Mouse (Mus musculus): ENCODE data around the gene Cachd1. TPM values are rescaled to one million over a fixed set of nuclear protein-coding genes. Genes with fewer than 3 reads are reported as not detected.
A peak's percentile ranks its signal among the peaks of the same experiment; 100 is the strongest.

Gene Cachd1
- polyA plus RNA-seq, 1 experiment from 2014 or later: 28.5 TPM

GRCm38 (mm10) chr4:100843119-100843518 lies 66.6 kb downstream of the Cachd1 start:
- no peak for ATAC-seq (ENCODE audit: low FRiP score)
- Histone ChIP-seq H3K4me3 (replicated peaks; ENCODE audit: low read length) (no peak overlapping the region), H3K27ac (no peak overlapping the region), H3K9me3 (ENCODE audit: control insufficient read depth, low read length) (no peaks in the 10 kb centered on the region), H3K4me2 (replicated peaks) (no peak overlapping the region), H3K36me3 (replicated peaks; ENCODE audit: control insufficient read depth, insufficient read depth) (no peaks in the 10 kb centered on the region), H3K4me1 (replicated peaks; ENCODE audit: control insufficient read depth, insufficient read depth, low read length) (peaks cover 7% of the 10 kb centered on the region), H3K27me3 (ENCODE audit: control insufficient read depth, insufficient read depth, low read length) (no peaks in the 10 kb centered on the region), H3K9ac (no peak overlapping the region)
- DNase-seq (ENCODE audit: low spot score): no peak
- WGBS: 19% methylated on average over 5 of the region's 5 CpGs

GRCm38 (mm10) chr4:100850846-100851495 lies 74.5 kb downstream of the Cachd1 start:
- no peaks in the 10 kb centered on the region for H3K36me3 ChIP-seq (replicated peaks; ENCODE audit: control insufficient read depth, insufficient read depth)
- peaks cover 13% of the 10 kb centered on the region; the same call in 1 of the 2 replicates for H3K4me1 ChIP-seq (replicated peaks; ENCODE audit: control insufficient read depth, insufficient read depth, low read length)
- no peak overlapping the region for H3K9ac ChIP-seq
- no peaks in the 10 kb centered on the region for H3K27me3 ChIP-seq (ENCODE audit: control insufficient read depth, insufficient read depth, low read length)
- H3K4me2 ChIP-seq (replicated peaks): no peak overlapping the region
- ATAC-seq (ENCODE audit: low FRiP score): no peak
- no peaks in the 10 kb centered on the region for H3K9me3 ChIP-seq (ENCODE audit: control insufficient read depth, low read length)
- no peak overlapping the region for H3K27ac ChIP-seq
- WGBS: 80% methylated on average over 7 of the region's 7 CpGs
- no peak overlapping the region for H3K4me3 ChIP-seq (replicated peaks; ENCODE audit: low read length)
- DNase-seq (ENCODE audit: low spot score): no peak

GRCm38 (mm10) chr4:100852448-100852847 lies 76.0 kb downstream of the Cachd1 start:
- Histone ChIP-seq H3K27me3 (ENCODE audit: control insufficient read depth, insufficient read depth, low read length) (no peaks in the 10 kb centered on the region), H3K9me3 (ENCODE audit: control insufficient read depth, low read length) (no peaks in the 10 kb centered on the region), H3K4me2 (replicated peaks) (no peak overlapping the region), H3K36me3 (replicated peaks; ENCODE audit: control insufficient read depth, insufficient read depth) (no peaks in the 10 kb centered on the region), H3K4me3 (replicated peaks; ENCODE audit: low read length) (no peak overlapping the region), H3K4me1 (replicated peaks; ENCODE audit: control insufficient read depth, insufficient read depth, low read length) (peaks cover 25% of the 10 kb centered on the region), H3K27ac (no peak overlapping the region), H3K9ac (no peak overlapping the region)
- WGBS: 54% methylated on average over 3 of the region's 3 CpGs
- ATAC-seq (ENCODE audit: low FRiP score) (no peak), DNase-seq (ENCODE audit: low spot score) (no peak)

DNA sequence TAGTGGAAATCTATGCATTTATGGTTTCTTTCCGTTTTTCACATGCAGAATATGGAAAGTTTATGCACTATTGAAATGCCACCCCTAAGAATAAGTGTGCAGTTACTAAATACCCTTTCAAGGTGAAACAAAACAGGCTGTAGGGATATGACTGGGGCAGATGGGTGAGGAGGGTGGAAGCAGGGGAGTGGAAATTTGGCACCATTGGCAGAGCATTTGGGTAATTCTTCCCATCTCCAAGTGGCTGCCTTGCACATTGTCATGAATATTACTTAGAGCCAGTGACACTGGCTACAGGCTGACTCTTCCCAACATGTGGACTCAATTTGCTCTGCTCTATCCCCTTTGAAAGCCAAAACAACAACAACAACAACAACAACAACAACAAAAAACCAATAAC lies 77.0 kb downstream of the Cachd1 start:
- peaks cover 33% of the 10 kb centered on the region for H3K4me1 ChIP-seq (replicated peaks; ENCODE audit: control insufficient read depth, insufficient read depth, low read length)
- WGBS: 73% methylated on average over 1 of the region's 1 CpGs
- no peak overlapping the region for H3K4me3 ChIP-seq (replicated peaks; ENCODE audit: low read length)
- DNase-seq (ENCODE audit: low spot score) (no peak), ATAC-seq (ENCODE audit: low FRiP score) (no peak)
- H3K27me3 ChIP-seq (ENCODE audit: control insufficient read depth, insufficient read depth, low read length): no peaks in the 10 kb centered on the region
- H3K9me3 ChIP-seq (ENCODE audit: control insufficient read depth, low read length): no peaks in the 10 kb centered on the region
- H3K27ac ChIP-seq: no peak overlapping the region
- H3K36me3 ChIP-seq (replicated peaks; ENCODE audit: control insufficient read depth, insufficient read depth): no peaks in the 10 kb centered on the region
- no peak overlapping the region for H3K4me2 ChIP-seq (replicated peaks)
- no peak overlapping the region for H3K9ac ChIP-seq

GRCm38 (mm10) chr4:100855373-100855772 lies 78.9 kb downstream of the Cachd1 start:
- Histone ChIP-seq H3K27me3 (ENCODE audit: control insufficient read depth, insufficient read depth, low read length) (no peaks in the 10 kb centered on the region), H3K27ac (peak overlapping the region; percentile 23; the same call in 1 of the 2 replicates), H3K4me3 (replicated peaks; ENCODE audit: low read length) (no peak overlapping the region), H3K4me2 (replicated peaks) (0 out of 2 replicates have a peak overlapping the region, but pooled peaks have one; percentile 23), H3K4me1 (replicated peaks; ENCODE audit: control insufficient read depth, insufficient read depth, low read length) (peaks cover 33% of the 10 kb centered on the region), H3K9ac (no peak overlapping the region), H3K36me3 (replicated peaks; ENCODE audit: control insufficient read depth, insufficient read depth) (no peaks in the 10 kb centered on the region), H3K9me3 (ENCODE audit: control insufficient read depth, low read length) (no peaks in the 10 kb centered on the region)
- DNase-seq (ENCODE audit: low spot score) (no peak), ATAC-seq (ENCODE audit: low FRiP score) (no peak)
- 77% methylated on average over 4 of the region's 4 CpGs for WGBS

DNA sequence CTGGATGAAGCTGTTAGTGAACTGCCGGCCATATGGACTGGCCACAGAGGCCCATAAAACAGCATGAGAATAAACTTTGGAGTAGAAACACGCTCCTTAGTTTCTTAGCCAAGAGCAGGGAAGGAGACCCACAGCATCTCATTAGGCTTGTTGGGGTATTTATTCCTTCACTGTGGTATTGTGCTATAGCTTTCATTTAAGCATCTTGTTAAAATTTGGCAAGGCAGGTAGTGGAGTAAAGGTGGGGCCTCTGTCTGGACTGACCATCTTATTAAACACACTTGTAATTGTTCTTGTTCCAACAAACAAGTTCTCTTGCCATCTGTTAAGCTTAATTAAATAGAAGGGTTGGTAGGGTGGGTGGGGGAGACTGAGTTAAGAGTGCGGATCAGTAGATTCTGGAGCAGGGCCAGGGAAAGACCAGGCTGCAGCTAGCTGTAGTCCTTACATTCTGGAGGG lies 81.0 kb downstream of the Cachd1 start:
- Histone ChIP-seq H3K27me3 (ENCODE audit: control insufficient read depth, insufficient read depth, low read length) (no peaks in the 10 kb centered on the region), H3K9me3 (ENCODE audit: control insufficient read depth, low read length) (no peaks in the 10 kb centered on the region), H3K4me2 (replicated peaks) (no peak overlapping the region), H3K4me3 (replicated peaks; ENCODE audit: low read length) (no peak overlapping the region), H3K27ac (no peak overlapping the region), H3K36me3 (replicated peaks; ENCODE audit: control insufficient read depth, insufficient read depth) (no peaks in the 10 kb centered on the region), H3K4me1 (replicated peaks; ENCODE audit: control insufficient read depth, insufficient read depth, low read length) (peaks cover 33% of the 10 kb centered on the region), H3K9ac (no peak overlapping the region)
- 52% methylated on average over 3 of the region's 3 CpGs for WGBS
- ATAC-seq (ENCODE audit: low FRiP score): no peak
- DNase-seq (ENCODE audit: low spot score): no peak

DNA sequence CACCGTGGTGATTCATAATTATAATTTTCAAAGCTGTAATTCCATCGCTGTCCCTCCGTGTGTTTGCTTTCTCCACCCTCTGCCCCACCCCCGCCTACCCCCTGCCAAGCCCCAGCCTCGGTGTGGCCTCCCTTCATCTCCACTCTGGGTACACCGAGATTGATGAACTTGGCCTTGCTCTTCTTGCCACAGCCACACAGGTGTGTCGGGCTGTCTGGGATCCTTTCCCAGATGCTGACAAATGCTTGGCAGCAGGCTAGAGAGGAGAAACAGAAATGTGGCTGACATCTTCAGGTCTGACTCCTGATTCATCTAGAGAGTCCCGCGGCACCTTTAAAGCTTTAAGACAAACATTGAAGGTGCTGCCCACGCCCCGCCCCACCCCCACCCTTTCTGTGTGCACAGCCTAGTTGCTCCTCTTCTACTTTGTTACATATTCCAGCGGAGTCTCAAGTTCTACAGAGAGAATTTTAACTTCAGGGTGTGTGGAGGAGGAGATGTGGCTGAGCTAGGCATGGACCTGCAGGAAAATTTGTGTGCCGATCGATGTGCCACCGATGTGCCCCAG lies 87.5 kb downstream of the Cachd1 start:
- Histone ChIP-seq H3K36me3 (replicated peaks; ENCODE audit: control insufficient read depth, insufficient read depth) (no peaks in the 10 kb centered on the region), H3K27me3 (ENCODE audit: control insufficient read depth, insufficient read depth, low read length) (no peaks in the 10 kb centered on the region), H3K9me3 (ENCODE audit: control insufficient read depth, low read length) (no peaks in the 10 kb centered on the region), H3K4me2 (replicated peaks) (no peak overlapping the region), H3K4me1 (replicated peaks; ENCODE audit: control insufficient read depth, insufficient read depth, low read length) (peaks cover 23% of the 10 kb centered on the region), H3K9ac (no peak overlapping the region), H3K4me3 (replicated peaks; ENCODE audit: low read length) (no peak overlapping the region), H3K27ac (no peak overlapping the region)
- 60% methylated on average over 15 of the region's 15 CpGs for WGBS
- no peak for DNase-seq (ENCODE audit: low spot score)
- no peak for ATAC-seq (ENCODE audit: low FRiP score)

DNA sequence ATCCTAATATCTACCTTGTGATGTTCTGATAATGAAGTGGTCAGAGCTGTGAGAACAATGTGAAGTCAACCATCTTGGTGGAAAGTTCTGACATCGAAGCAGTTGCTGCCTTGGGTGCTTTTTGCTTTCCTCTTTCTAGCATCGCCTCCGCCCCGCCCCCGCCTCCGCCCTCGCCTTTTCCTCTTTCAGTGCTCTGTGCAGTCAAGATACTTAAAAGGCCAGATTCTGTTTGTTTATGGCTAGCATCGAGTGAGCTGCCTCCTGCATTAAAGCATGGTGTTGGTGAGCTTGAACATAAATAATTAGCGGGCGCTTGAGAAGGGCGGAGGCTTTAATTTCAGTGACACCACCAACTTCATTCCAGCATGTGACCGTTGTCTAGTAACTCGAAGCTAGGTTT lies 88.9 kb downstream of the Cachd1 start:
- H3K27me3 ChIP-seq (ENCODE audit: control insufficient read depth, insufficient read depth, low read length): no peaks in the 10 kb centered on the region
- no peak for DNase-seq (ENCODE audit: low spot score)
- peak overlapping the region; percentile 17 for H3K4me2 ChIP-seq (replicated peaks)
- ATAC-seq (ENCODE audit: low FRiP score): no peak
- no peaks in the 10 kb centered on the region for H3K36me3 ChIP-seq (replicated peaks; ENCODE audit: control insufficient read depth, insufficient read depth)
- WGBS: 31% methylated on average over 13 of the region's 13 CpGs
- H3K4me3 ChIP-seq (replicated peaks; ENCODE audit: low read length): no peak overlapping the region
- no peak overlapping the region for H3K27ac ChIP-seq
- H3K9ac ChIP-seq: no peak overlapping the region
- H3K4me1 ChIP-seq (replicated peaks; ENCODE audit: control insufficient read depth, insufficient read depth, low read length): peaks cover 23% of the 10 kb centered on the region
- no peaks in the 10 kb centered on the region for H3K9me3 ChIP-seq (ENCODE audit: control insufficient read depth, low read length)

GRCm38 (mm10) chr4:100865962-100866703 lies 89.7 kb downstream of the Cachd1 start:
- Histone ChIP-seq H3K36me3 (replicated peaks; ENCODE audit: control insufficient read depth, insufficient read depth) (no peaks in the 10 kb centered on the region), H3K4me3 (replicated peaks; ENCODE audit: low read length) (no peak overlapping the region), H3K4me1 (replicated peaks; ENCODE audit: control insufficient read depth, insufficient read depth, low read length) (peaks cover 23% of the 10 kb centered on the region), H3K27ac (no peak overlapping the region), H3K4me2 (replicated peaks) (peak overlapping the region; percentile 17), H3K9ac (no peak overlapping the region), H3K27me3 (ENCODE audit: control insufficient read depth, insufficient read depth, low read length) (no peaks in the 10 kb centered on the region), H3K9me3 (ENCODE audit: control insufficient read depth, low read length) (no peaks in the 10 kb centered on the region)
- peak; percentile 19; the same call in 1 of the 2 replicates for ATAC-seq (ENCODE audit: low FRiP score)
- 27% methylated on average over 12 of the region's 12 CpGs for WGBS
- DNase-seq (ENCODE audit: low spot score): no peak

Measured in hindbrain, embryonic 14.5 days (tissue).